ENCODE assay signal across 8 mouse cellular contexts in the genomic region with DNA sequence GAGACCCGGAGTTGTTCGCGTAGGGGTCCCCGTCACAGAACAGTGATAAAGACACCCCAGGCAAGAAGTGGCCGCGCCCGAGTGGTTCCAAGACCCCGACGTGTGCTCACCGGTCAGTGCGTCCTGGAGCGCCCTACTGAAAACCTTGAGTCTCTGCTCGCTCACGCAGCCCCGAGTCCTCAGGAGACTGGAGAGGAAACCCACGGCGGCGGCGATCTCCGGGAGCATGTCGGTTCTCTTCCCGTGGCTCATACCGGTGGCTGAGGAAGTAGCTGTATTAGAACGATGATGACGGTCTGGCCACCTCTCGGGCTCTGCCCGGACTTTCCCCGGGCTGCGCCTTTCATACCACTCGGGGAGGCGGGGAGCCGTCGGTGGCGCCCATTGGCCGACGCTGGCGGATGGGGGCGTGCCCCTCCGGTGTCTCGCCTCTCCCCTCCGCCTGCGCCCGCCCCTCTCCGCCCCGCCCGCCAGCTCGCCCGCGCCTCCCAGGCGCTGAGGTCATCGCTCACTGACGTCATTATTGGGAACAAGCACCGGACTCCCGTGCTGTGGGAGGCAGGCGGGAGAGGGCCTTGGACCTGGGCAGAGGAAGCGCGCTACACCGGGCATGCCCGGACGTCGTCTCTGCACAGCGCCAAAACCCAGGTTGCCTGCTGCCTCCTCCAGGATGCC. TPM values are rescaled to one million over a fixed set of nuclear protein-coding genes. Genes with fewer than 3 reads are reported as not detected.
DNase-seq lines count a peak whose midpoint lies in the region; ATAC-seq lines count a peak whose summit lies in the region.

TSS of gene Btg2 (minus strand) at position 319 of the 675 bp plus-strand sequence.

- peak; percentile 98 for DNase-seq in MN1 (ENCODE audit: low spot score)
- DNase-seq in cerebellum, adult 9-10 months = peak; percentile 98
- peak; percentile 91 to 96 for DNase-seq in frontal cortex, adult 2 months (ENCODE audit: extremely low spot score in 1 of 2, low spot score in 1 of 2)
- peak; percentile 97 for DNase-seq in hindbrain, embryonic 11.5 days (ENCODE audit: low spot score)
- DNase-seq in layer of hippocampus, postnatal 14 days (ENCODE audit: low spot score in 2 of 2) = peak; percentile 90 to 97
- DNase-seq in lung, postnatal 14 days = peak; percentile 99
- DNase-seq in retina, adult 2 months (ENCODE audit: low read depth, low spot score) = peak; percentile 93
- DNase-seq in thymus, postnatal 36 days = peak; percentile 97 to 98

- ATAC-seq in hindbrain, embryonic 11.5 days (ENCODE audit: low FRiP score) = peak; percentile 95

- H3K9ac ChIP-seq in hindbrain, embryonic 11.5 days (ENCODE audit: low read depth, low read length) = peak within 1 kb of the TSS; percentile 91

- peaks cover 5% of the 10 kb centered on the region; the same call in 1 of the 2 replicates for H3K4me1 ChIP-seq in hindbrain, embryonic 11.5 days (replicated peaks; ENCODE audit: control insufficient read depth, insufficient read depth, low read length)

- H3K27me3 ChIP-seq in hindbrain, embryonic 11.5 days (ENCODE audit: control insufficient read depth, insufficient read depth, low read length) = no peaks in the 10 kb centered on the region

- H3K36me3 ChIP-seq in hindbrain, embryonic 11.5 days (ENCODE audit: control insufficient read depth, insufficient read depth, low read length) = 0 out of 2 replicates have a peak, but pooled peaks cover 5% of the 10 kb centered on the region

- peak within 1 kb of the TSS; percentile 61 for H3K4me2 ChIP-seq in hindbrain, embryonic 11.5 days (replicated peaks; ENCODE audit: low read depth, low read length)

- H3K27ac ChIP-seq in hindbrain, embryonic 11.5 days (ENCODE audit: low read depth, low read length) = peak within 1 kb of the TSS; percentile 72

- H3K4me3 ChIP-seq in hindbrain, embryonic 11.5 days (ENCODE audit: low read depth, low read length) = peak within 1 kb of the TSS; percentile 88

- H3K9me3 ChIP-seq in hindbrain, embryonic 11.5 days (ENCODE audit: control insufficient read depth, low read length) = no peaks in the 10 kb centered on the region

- under 1% methylated on average over 54 of the region's 62 CpGs for WGBS in hindbrain, embryonic 11.5 days

RNA-seq across cellular contexts. Expression of gene Btg2, which starts in this region (rescaled TPM):
- 18.8 and 32.5 TPM in 2 replicates for polyA plus RNA-seq in frontal cortex, adult 2 months (2012; rRNA removed)
- 107 and 108 TPM in 2 replicates for polyA plus RNA-seq in hindbrain, embryonic 11.5 days (2014; fragmentation: Nextera tagmentation; extraction: Ambion mirVana)
- total RNA-seq in layer of hippocampus, postnatal 14 days (2021) = 10 to 100 TPM; 14.1 to 19.2 TPM

Comparison
In these comparisons a context has a peak if more than half of its experiments do, and no peak if none do; other contexts are left out.
1. Peak in every context shown above with its lines: DNase-seq, ATAC-seq, H3K4me3 ChIP-seq and H3K27ac ChIP-seq.